Mouse (Mus musculus) right cerebral cortex, adult 2 months (tissue): ENCODE measurements around the gene Rom1.

Experiments used
- DNase-seq, 2 experiments: peaks; one replicate each; pipeline ENCODE4 v3.0.0; 2021 to 2022; ENCODE audit warnings: low spot score in 2 of 2

The Rom1 gene

GRCm38 (mm10) chr19:8942276-8942964, 13.3 kb upstream of the Rom1 start:
- peak; percentile 54 to 59 for DNase-seq

GRCm38 (mm10) chr19:8941515-8942217, 12.5 kb upstream of the Rom1 start, which contains the start of gene Mta2:
TSS of gene Mta2 (plus strand) at chr19:8941875.
- peak; percentile 93 to 94 for DNase-seq

DNA sequence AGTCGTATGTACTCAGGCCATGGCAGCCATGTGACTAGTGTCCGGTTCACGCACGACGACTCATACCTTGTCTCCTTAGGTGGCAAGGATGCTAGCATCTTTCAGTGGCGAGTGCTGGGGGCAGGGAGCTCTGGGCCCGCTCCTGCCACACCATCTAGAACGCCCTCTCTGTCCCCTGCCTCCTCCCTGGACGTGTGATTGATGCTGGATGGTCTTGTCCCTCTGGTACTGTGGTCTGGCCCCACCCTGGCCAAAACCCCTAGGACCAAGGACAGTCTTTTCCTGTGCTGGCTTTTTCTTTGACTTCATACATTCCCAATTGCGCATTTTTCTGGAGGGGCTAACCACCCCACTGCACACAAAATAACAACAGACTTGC, 12.0 kb upstream of the Rom1 start:
- no peak for DNase-seq

DNA sequence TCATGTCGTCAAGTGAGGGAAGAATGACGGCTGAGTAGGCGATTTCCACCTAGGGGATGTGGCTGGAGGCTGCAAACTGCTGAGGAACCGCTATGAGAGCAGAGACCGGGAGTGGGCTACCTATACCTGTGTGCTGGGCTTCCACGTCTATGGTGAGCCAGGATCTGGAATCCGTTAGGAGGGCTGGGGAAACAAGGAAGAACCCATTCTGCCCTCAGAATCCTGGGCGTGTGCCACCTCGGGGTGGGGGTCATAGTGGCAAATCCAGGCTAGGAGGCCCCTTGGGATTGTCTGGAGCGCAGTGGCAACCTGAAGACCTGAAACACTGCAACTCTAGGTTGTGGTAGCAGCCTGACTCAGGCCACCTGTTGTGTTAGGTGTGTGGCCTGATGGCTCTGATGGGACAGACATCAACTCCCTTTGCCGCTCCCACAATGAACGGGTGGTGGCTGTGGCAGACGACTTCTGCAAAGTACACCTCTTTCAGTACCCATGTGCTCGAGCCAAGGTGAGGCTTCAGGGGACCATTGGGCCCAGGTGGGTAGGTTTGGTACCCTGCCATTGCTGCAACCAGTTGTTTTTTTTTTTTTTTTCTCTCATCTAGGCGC, 11.5 kb upstream of the Rom1 start:
- DNase-seq: no peak

- DNase-seq: no peak
Measured at GRCm38 (mm10) chr19:8936736-8937135, 7.6 kb upstream of the Rom1 start.

DNA sequence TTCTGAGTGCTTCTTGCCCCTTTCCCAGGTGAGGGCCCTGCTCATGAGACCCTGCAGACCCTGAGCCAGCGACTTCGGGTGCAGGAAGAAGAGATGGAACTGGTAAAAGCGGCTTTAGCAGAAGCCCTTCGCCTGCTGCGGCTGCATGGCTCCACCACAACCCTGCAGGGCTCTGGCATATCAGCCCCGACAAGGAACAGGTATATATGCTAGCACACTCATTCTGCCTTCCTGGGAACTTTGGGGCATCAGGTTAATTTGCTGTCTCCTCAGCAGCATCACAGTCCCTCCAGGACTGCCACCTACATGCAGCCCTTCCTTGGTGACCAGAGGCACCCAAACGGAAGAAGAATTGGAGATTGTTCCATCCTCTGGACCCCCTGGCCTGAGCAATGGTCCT, 1.6 kb upstream of the Rom1 start:
- no peak for DNase-seq

DNA sequence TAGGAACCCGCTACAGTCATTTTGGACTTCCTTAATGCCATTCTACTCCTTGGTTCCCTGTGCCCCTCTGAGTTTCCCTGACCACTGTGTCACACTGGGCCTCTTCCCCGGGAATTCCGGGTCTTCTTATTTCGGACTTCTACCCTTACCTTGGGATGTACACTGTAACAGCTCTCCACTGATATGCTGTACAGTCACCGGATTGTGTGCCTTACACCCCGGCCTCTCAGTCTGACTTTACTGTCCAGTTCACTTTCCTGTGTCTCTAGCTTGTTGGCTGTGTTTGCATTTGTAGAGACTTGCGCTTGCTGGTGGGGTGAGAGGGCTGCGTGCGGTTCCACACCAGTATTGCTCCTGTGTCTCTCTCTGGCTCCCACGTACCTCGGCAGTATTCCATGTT, 961 bp upstream of the Rom1 start:
- no peak for DNase-seq

DNA sequence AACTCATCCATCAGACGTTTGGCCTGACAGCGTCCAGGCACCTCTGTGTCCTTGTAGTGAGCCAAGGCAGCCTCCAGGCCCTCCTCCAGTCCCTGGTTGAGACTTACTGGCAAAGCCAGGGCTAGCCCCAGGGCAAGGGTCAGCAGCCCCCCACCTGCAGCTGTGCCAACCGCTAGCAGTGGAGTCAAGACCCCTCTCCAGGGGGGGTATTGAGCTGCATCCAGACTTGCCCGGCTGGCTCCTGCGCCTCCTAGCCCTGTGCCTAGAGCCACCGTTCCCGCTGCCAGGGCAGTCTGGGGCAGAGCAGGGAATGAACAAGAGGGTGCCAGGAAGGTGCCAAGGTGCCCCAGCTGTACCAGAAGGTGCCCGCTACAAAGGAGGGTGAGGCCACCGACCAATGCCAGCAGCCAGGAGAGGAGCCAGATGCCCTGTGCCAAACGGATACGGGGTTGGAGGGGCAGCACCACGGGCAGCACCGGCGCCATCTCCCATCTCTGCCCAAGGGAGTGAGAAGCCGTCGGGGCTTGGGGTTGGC, 400 bp downstream of the Rom1 start:
- DNase-seq: no peak

DNA sequence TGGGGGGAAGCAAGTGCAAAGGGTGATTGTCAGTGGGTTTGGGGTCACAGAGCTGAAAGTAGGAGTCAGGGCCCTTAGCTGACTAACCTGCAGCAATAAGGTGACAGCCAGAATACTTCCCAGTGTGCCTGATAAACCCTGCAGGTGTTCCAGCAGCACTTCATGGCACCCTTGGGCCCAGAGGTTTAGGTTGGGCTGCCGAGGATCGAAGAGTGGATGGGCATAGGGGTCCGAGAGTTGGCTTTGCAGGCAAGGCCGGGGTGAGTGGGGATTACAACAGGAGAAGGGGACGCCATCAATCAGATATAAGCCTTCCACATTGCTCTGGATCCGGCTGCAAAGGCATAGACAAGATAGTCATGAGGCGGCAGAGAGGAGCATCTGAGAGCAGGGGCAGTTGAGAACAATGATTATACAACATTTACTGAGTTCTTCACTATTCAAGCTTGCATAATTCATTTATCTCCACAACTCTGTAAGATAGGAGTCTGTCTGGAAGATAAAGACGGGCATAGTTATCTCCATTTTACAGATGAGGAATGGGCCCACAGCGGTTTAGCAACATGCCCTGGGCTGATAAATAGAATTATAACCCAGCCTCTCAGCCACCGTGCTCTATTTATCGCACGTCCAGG, 1.1 kb downstream of the Rom1 start:
- DNase-seq: no peak

- DNase-seq: no peak
Measured at GRCm38 (mm10) chr19:8926766-8927165, 2.4 kb downstream of the Rom1 start.

GRCm38 (mm10) chr19:8921741-8922140, 7.4 kb downstream of the Rom1 start:
- DNase-seq: no peak

DNA sequence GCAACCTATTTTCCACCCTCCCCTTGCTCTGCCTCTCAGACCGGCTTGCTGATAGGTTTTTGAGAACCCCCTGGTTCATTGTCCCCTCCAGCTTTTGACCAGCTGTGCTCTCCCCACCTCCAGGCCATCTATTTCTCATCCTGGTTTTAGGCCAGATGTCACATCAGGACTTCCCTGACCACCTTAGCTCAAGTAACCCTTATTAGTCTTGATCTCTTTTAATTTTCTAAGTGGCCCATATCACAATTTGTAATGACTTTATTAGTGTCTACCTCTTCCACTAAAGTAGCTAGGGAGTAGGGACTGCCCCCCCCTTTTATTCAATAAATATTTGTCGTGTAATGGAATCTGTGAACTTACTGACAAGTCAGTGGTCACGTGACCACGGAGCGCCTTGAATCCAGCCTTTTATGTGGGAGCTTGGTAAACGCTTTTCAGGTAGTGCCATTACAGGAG, 8.3 kb downstream of the Rom1 start:
- DNase-seq: no peak

DNA sequence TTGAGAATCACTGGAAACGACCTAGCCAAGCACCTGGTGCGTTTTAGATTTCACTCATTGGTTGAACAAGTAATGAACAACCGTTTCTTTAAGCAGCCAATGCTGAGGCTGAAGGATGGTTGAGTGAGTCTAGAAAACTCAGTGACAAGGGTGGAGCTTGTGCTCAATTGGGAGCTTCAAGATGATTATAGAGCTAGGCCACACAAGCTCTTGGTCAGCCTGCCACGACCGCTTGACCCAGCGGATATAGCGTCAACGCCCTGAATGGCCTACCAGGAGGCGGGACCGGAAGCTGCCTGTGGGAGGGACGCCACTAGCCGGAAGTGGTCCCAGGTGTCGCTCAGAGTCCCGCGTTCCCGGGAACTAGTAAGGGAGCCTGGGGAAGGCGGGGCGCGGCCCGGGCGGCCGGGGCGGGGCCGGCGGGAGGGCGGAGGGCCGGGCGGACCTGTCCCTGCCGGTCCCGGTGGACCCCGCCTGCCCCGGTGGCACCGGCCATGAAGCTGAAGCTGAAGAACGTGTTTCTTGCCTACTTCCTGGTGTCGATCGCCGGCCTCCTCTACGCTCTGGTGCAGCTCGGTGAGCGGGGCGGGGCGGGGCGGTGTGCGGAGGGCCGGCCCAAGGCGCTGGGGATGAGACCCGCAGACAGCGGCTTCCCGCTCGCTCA, 9.0 kb downstream of the Rom1 start, which contains the start of gene B3gat3:
Gene B3gat3 (plus strand): TSS at position 302 of the 664 bp plus-strand sequence.
- peak; percentile 93 to 97 for DNase-seq

- DNase-seq: no peak
Measured at GRCm38 (mm10) chr19:8919684-8920072, 9.5 kb downstream of the Rom1 start.

DNA sequence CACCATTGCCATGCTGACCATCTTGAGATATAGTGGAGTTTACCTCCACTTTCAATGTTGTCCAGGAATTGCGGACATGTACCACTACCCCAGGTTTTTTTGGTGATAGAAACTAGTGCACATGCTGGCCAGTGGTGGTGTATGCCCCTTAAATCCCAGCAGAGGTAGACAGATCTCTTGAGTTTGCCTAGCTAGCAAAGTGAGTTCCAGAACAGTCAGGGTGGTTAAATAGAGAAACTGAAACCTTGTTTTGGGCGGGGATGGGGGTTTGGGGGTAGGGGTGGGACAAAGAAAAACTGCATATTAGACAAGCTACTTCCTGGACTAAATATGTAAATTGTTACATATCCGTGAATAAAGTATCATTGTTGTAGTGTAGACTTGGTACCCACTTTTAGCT, 10.2 kb downstream of the Rom1 start:
- DNase-seq: no peak

GRCm38 (mm10) chr19:8914212-8914611, 14.9 kb downstream of the Rom1 start:
- DNase-seq: peak; percentile 44 to 49

- DNase-seq: peak; percentile 39 to 60
Measured at GRCm38 (mm10) chr19:8911810-8912209, 17.3 kb downstream of the Rom1 start.

DNA sequence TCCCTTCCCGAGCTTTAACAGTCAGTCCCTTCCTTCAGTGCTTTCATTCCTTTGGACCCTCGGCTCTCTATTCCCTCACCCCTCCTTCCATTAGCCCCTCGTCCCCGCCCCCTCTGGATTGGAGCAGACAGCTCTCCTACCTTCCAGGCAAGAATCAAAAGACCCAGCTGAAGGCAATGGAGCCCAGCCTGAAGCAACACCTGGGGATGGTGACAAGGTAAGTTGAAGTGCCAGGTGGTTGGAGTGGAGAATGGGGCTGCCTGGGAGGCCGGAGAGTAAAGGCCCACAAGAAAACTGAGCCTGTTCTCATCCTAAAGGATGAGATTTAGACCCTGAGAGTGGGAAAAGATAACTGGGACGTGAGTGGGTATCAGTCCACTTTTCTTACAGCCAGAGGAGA, 20.6 kb downstream of the Rom1 start:
- no peak for DNase-seq

GRCm38 (mm10) chr19:8903412-8903811, 25.7 kb downstream of the Rom1 start:
- DNase-seq: no peak

DNA sequence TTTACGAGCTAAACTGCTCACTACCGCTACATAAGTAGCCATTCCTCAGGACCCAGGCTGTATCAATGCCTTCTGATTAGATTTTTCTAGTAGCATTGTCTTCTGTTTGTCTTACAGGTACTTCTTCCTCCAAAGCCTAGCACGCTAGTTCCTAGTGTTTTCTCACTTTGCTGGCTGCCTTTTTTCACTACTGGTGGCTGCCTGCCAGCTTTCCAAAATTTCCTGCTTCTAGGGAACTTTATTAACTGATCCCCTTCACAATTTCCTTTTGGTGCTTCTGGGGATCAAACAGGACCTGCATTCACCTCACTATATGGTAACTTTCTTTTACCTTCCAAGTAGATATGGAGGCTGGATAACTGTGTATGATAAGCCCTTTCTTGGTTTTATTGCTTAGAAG, 30.1 kb downstream of the Rom1 start:
- no peak for DNase-seq

DNA sequence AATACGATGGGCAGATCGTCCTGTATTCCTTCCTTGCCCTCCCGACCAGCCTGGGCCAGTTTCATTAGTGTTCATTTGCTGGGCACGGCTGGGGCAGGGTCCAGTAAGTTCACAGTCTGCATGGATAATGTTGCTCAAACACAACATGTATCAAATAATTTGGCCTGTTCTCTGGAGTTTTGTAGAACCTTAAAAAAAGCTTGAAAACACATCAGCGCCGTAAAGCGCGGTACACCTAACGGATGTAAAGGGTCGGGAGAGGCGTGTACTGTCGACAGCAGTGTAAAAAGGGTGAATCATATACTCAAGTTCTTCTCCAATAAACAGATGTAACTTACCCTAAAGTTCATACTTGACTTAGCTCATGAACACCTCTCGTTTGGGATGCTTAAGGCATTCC, 30.6 kb downstream of the Rom1 start:
- DNase-seq: no peak
